ENCODE assay signal across 8 mouse cellular contexts in genomic region chr11:3832193-3832901, GRCm38 (mm10). TPM values are rescaled to one million over a fixed set of nuclear protein-coding genes. Genes with fewer than 3 reads are reported as not detected.
DNase-seq lines count a peak whose midpoint lies in the region; ATAC-seq lines count a peak whose summit lies in the region.

No protein-coding gene starts in this region.

- no peaks in the 10 kb centered on the region for H3K36me3 ChIP-seq in heart, embryonic 10.5 days
- no peaks in the 10 kb centered on the region for H3K36me3 ChIP-seq in forebrain, embryonic 16.5 days (ENCODE audit: control insufficient read depth, insufficient read depth)
- no peaks in the 10 kb centered on the region for H3K36me3 ChIP-seq in midbrain, embryonic 13.5 days

- H3K4me3 ChIP-seq in heart, embryonic 10.5 days: no peak overlapping the region
- no peak overlapping the region for H3K4me3 ChIP-seq in forebrain, embryonic 16.5 days (replicated peaks; ENCODE audit: low read length)
- no peak overlapping the region for H3K4me3 ChIP-seq in midbrain, embryonic 13.5 days (replicated peaks)

- H3K9ac ChIP-seq in forebrain, embryonic 16.5 days (replicated peaks; ENCODE audit: low read depth, low read length): no peak overlapping the region
- no peak overlapping the region for H3K9ac ChIP-seq in midbrain, embryonic 13.5 days (replicated peaks)

- no peak overlapping the region for H3K4me2 ChIP-seq in forebrain, embryonic 16.5 days (ENCODE audit: low read length)
- no peak overlapping the region for H3K4me2 ChIP-seq in midbrain, embryonic 13.5 days (replicated peaks)

- no peak overlapping the region for H3K27ac ChIP-seq in heart, embryonic 10.5 days
- H3K27ac ChIP-seq in forebrain, embryonic 16.5 days (ENCODE audit: low read length): no peak overlapping the region
- no peak overlapping the region for H3K27ac ChIP-seq in midbrain, embryonic 13.5 days

- peak; percentile 8 for DNase-seq in heart, adult 8-10 months (ENCODE audit: low spot score)
- DNase-seq in heart, embryonic 10.5 days (ENCODE audit: low spot score): no peak
- DNase-seq in right cerebral cortex, adult 2 months (ENCODE audit: low spot score in 2 of 2): peak; percentile 53 to 67
- DNase-seq in right cerebral cortex, postnatal 25 days: no peak
- peak; percentile 33 to 61 for DNase-seq in adrenal gland, postnatal 36 days
- peak; percentile 51 for DNase-seq in lung, postnatal 10 days

- H3K27me3 ChIP-seq in heart, embryonic 10.5 days (ENCODE audit: insufficient read depth, poor library complexity, severe bottlenecking): peaks cover 6% of the 10 kb centered on the region; the same call in 1 of the 2 replicates
- H3K27me3 ChIP-seq in forebrain, embryonic 16.5 days (replicated peaks; ENCODE audit: control insufficient read depth, insufficient read depth, low read length): no peaks in the 10 kb centered on the region
- no peaks in the 10 kb centered on the region for H3K27me3 ChIP-seq in midbrain, embryonic 13.5 days

- no peak for ATAC-seq in forebrain, embryonic 16.5 days
- no peak for ATAC-seq in midbrain, embryonic 13.5 days

- peaks cover 8% of the 10 kb centered on the region; the same call in 1 of the 2 replicates for H3K4me1 ChIP-seq in heart, embryonic 10.5 days
- H3K4me1 ChIP-seq in forebrain, embryonic 16.5 days (replicated peaks; ENCODE audit: control insufficient read depth, insufficient read depth, low read length): no peaks in the 10 kb centered on the region
- H3K4me1 ChIP-seq in midbrain, embryonic 13.5 days (replicated peaks): peaks cover 3% of the 10 kb centered on the region; the same call in 1 of the 2 replicates

- WGBS in heart, embryonic 10.5 days: 50% methylated on average over 6 of the region's 6 CpGs
- WGBS in forebrain, embryonic 16.5 days: 52% methylated on average over 6 of the region's 6 CpGs
- WGBS in midbrain, embryonic 13.5 days: 57% methylated on average over 6 of the region's 6 CpGs

- H3K9me3 ChIP-seq in heart, embryonic 10.5 days: peaks cover 8% of the 10 kb centered on the region; the same call in 1 of the 2 replicates
- H3K9me3 ChIP-seq in forebrain, embryonic 16.5 days (ENCODE audit: control insufficient read depth, low read length): peaks cover 4% of the 10 kb centered on the region; the same call in 1 of the 2 replicates
- peaks cover 4% of the 10 kb centered on the region; the same call in 1 of the 2 replicates for H3K9me3 ChIP-seq in midbrain, embryonic 13.5 days

RNA-seq across cellular contexts. Expression of gene Osbp2, which starts 31.4 kb away (rescaled TPM):
- 10 to 100 TPM; 17.0 to 22.2 (median 20.1) TPM for total RNA-seq in heart, adult 8-10 months (2022)
- 0.11 and 0.29 TPM in 2 replicates for polyA plus RNA-seq in heart, embryonic 10.5 days (2016; fragmentation: Nextera tagmentation; extraction: Ambion mirVana)
- total RNA-seq in adrenal gland, postnatal 36 days (2021): 1 to 10 TPM; 2.2 to 2.5 TPM
- 11.8 and 19.5 TPM in 2 replicates for polyA plus RNA-seq in forebrain, embryonic 16.5 days (2015; fragmentation: Nextera tagmentation; extraction: Ambion mirVana)
- 12.7 and 14.9 TPM in 2 replicates for polyA plus RNA-seq in midbrain, embryonic 13.5 days (2015; fragmentation: Nextera tagmentation; extraction: Ambion mirVana)

Comparison
In these comparisons a context has a peak if more than half of its experiments do, and no peak if none do; other contexts are left out.
1. DNase-seq: peak in heart, adult 8-10 months (single experiment), right cerebral cortex, adult 2 months (2 of 2), adrenal gland, postnatal 36 days (2 of 2) and lung, postnatal 10 days (single experiment); none in heart, embryonic 10.5 days (single experiment) and right cerebral cortex, postnatal 25 days (single experiment).